Comparison of ENCODE assay signal across 8 mouse cellular contexts in genomic region chr9:118488138-118488895, GRCm38 (mm10). TPM values are rescaled to one million over a fixed set of nuclear protein-coding genes. Genes with fewer than 3 reads are reported as not detected.
DNase-seq lines count a peak whose midpoint lies in the region; ATAC-seq lines count a peak whose summit lies in the region.

No protein-coding gene starts in this region.

- H3K4me2 ChIP-seq in embryonic facial prominence, embryonic 11.5 days (ENCODE audit: low read depth, low read length) = peak overlapping the region; percentile 32
- peak overlapping the region; percentile 58 for H3K4me2 ChIP-seq in limb, embryonic 12.5 days
- H3K4me2 ChIP-seq in midbrain, embryonic 11.5 days = peak overlapping the region; percentile 39

- no peak overlapping the region for H3K4me3 ChIP-seq in embryonic facial prominence, embryonic 11.5 days (ENCODE audit: low read depth, low read length)
- peak overlapping the region; percentile 45 for H3K4me3 ChIP-seq in hindbrain, embryonic 10.5 days
- peak overlapping the region; percentile 32 for H3K4me3 ChIP-seq in limb, embryonic 12.5 days (replicated peaks)
- H3K4me3 ChIP-seq in midbrain, embryonic 11.5 days (ENCODE audit: low read depth, low read length) = peak overlapping the region; percentile 23

- H3K4me1 ChIP-seq in embryonic facial prominence, embryonic 11.5 days (ENCODE audit: control insufficient read depth, insufficient read depth, low read length) = no peaks in the 10 kb centered on the region
- H3K4me1 ChIP-seq in hindbrain, embryonic 10.5 days (replicated peaks) = peaks cover 26% of the 10 kb centered on the region
- peaks cover 24% of the 10 kb centered on the region for H3K4me1 ChIP-seq in limb, embryonic 12.5 days (replicated peaks)
- H3K4me1 ChIP-seq in midbrain, embryonic 11.5 days (ENCODE audit: control insufficient read depth, insufficient read depth, low read length) = peaks cover 20% of the 10 kb centered on the region

- H3K27ac ChIP-seq in embryonic facial prominence, embryonic 11.5 days (replicated peaks; ENCODE audit: low read depth, low read length) = no peak overlapping the region
- no peak overlapping the region; the same call in 1 of the 2 replicates for H3K27ac ChIP-seq in hindbrain, embryonic 10.5 days
- H3K27ac ChIP-seq in limb, embryonic 12.5 days = no peak overlapping the region
- H3K27ac ChIP-seq in midbrain, embryonic 11.5 days (ENCODE audit: low read depth, low read length) = no peak overlapping the region

- under 1% methylated on average over 28 of the region's 28 CpGs for WGBS in embryonic facial prominence, embryonic 11.5 days
- WGBS in hindbrain, embryonic 10.5 days = under 1% methylated on average over 28 of the region's 28 CpGs
- WGBS in limb, embryonic 12.5 days = under 1% methylated on average over 28 of the region's 28 CpGs
- 1% methylated on average over 28 of the region's 28 CpGs for WGBS in midbrain, embryonic 11.5 days

- peak; percentile 51 to 85 for DNase-seq in adrenal gland, adult (ENCODE audit: inconsistent age in 2 of 2, low spot score in 1 of 2)
- no peak for DNase-seq in adrenal gland, adult 18-20 months (ENCODE audit: low spot score in 2 of 2)
- DNase-seq in embryonic facial prominence, embryonic 11.5 days (ENCODE audit: low spot score) = peak; percentile 67
- DNase-seq in hindbrain, embryonic 10.5 days (ENCODE audit: low spot score) = peak; percentile 72
- DNase-seq in midbrain, embryonic 11.5 days (ENCODE audit: low spot score, missing footprints) = peak; percentile 96
- peak; percentile 43 for DNase-seq in thymus, postnatal 25 days

- no peaks in the 10 kb centered on the region for H3K9me3 ChIP-seq in embryonic facial prominence, embryonic 11.5 days (replicated peaks; ENCODE audit: control insufficient read depth, low read length)
- no peaks in the 10 kb centered on the region for H3K9me3 ChIP-seq in hindbrain, embryonic 10.5 days
- no peaks in the 10 kb centered on the region for H3K9me3 ChIP-seq in limb, embryonic 12.5 days
- H3K9me3 ChIP-seq in midbrain, embryonic 11.5 days (ENCODE audit: control insufficient read depth, low read length) = no peaks in the 10 kb centered on the region

- peak; percentile 27 for ATAC-seq in activated CD4-positive, CD25-positive, alpha-beta regulatory T cell, adult 4 months
- no peak for ATAC-seq in embryonic facial prominence, embryonic 11.5 days (replicated peaks; ENCODE audit: insufficient number of reproducible peaks, low FRiP score, low TSS enrichment, low read depth)
- ATAC-seq in limb, embryonic 12.5 days (ENCODE audit: insufficient number of reproducible peaks, insufficient read depth, low FRiP score, low TSS enrichment, low read depth) = no peak
- peak; percentile 50; the same call in 1 of the 2 replicates for ATAC-seq in midbrain, embryonic 11.5 days (ENCODE audit: low FRiP score)

- peaks cover 48% of the 10 kb centered on the region for H3K27me3 ChIP-seq in embryonic facial prominence, embryonic 11.5 days (ENCODE audit: control insufficient read depth, insufficient read depth, low read length)
- H3K27me3 ChIP-seq in hindbrain, embryonic 10.5 days (ENCODE audit: insufficient read depth, poor library complexity, severe bottlenecking) = peaks cover 82% of the 10 kb centered on the region
- peaks cover 70% of the 10 kb centered on the region for H3K27me3 ChIP-seq in limb, embryonic 12.5 days
- peaks cover 60% of the 10 kb centered on the region for H3K27me3 ChIP-seq in midbrain, embryonic 11.5 days (ENCODE audit: control insufficient read depth, insufficient read depth, low read length)

- no peaks in the 10 kb centered on the region for H3K36me3 ChIP-seq in embryonic facial prominence, embryonic 11.5 days (replicated peaks; ENCODE audit: control insufficient read depth, insufficient read depth, low read depth, low read length)
- no peaks in the 10 kb centered on the region for H3K36me3 ChIP-seq in hindbrain, embryonic 10.5 days
- no peaks in the 10 kb centered on the region for H3K36me3 ChIP-seq in limb, embryonic 12.5 days
- no peaks in the 10 kb centered on the region for H3K36me3 ChIP-seq in midbrain, embryonic 11.5 days (ENCODE audit: control insufficient read depth, insufficient read depth, low read length)

- no peak overlapping the region for H3K9ac ChIP-seq in embryonic facial prominence, embryonic 11.5 days (replicated peaks; ENCODE audit: low read length)
- no peak overlapping the region for H3K9ac ChIP-seq in limb, embryonic 12.5 days (replicated peaks)
- no peak overlapping the region for H3K9ac ChIP-seq in midbrain, embryonic 11.5 days (ENCODE audit: low read length)

RNA-seq across cellular contexts. Expression of gene Eomes, which starts 10.3 kb away (rescaled TPM):
- under 1 TPM; 0.38 to 0.56 TPM for total RNA-seq in adrenal gland, adult 18-20 months (2021)
- polyA plus RNA-seq in activated CD4-positive, CD25-positive, alpha-beta regulatory T cell, adult 4 months (2017; shearing (Covaris generic)) = under 1 TPM in 1 of 2 experiments, not detected in 1; 0.40 TPM
- polyA plus RNA-seq in embryonic facial prominence, embryonic 11.5 days (2014; fragmentation: Nextera tagmentation; extraction: Ambion mirVana) = 0.24 and 0.42 TPM in 2 replicates
- polyA plus RNA-seq in hindbrain, embryonic 10.5 days (2016; fragmentation: Nextera tagmentation; extraction: Ambion mirVana) = 0.10 TPM in 1 of 2 replicates, not detected in the other
- 0.75 and 2.1 TPM in 2 replicates for polyA plus RNA-seq in limb, embryonic 12.5 days (2016; fragmentation: Nextera tagmentation; extraction: Ambion mirVana)
- 0.33 and 1.1 TPM in 2 replicates for polyA plus RNA-seq in midbrain, embryonic 11.5 days (2014; fragmentation: Nextera tagmentation; extraction: Ambion mirVana)

RNA-seq across cellular contexts. Expression of gene Golga4, which starts 17.8 kb away (rescaled TPM):
- total RNA-seq in adrenal gland, adult 18-20 months (2021) = 100 to 1,000 TPM; 102 to 126 TPM
- polyA plus RNA-seq in activated CD4-positive, CD25-positive, alpha-beta regulatory T cell, adult 4 months (2017; shearing (Covaris generic)) = 10 to 100 TPM; 24.6 to 24.9 TPM
- polyA plus RNA-seq in embryonic facial prominence, embryonic 11.5 days (2014; fragmentation: Nextera tagmentation; extraction: Ambion mirVana) = 43.7 and 50.6 TPM in 2 replicates
- polyA plus RNA-seq in hindbrain, embryonic 10.5 days (2016; fragmentation: Nextera tagmentation; extraction: Ambion mirVana) = 34.2 and 42.9 TPM in 2 replicates
- polyA plus RNA-seq in limb, embryonic 12.5 days (2016; fragmentation: Nextera tagmentation; extraction: Ambion mirVana) = 62.4 and 68.5 TPM in 2 replicates
- 48.5 and 48.7 TPM in 2 replicates for polyA plus RNA-seq in midbrain, embryonic 11.5 days (2014; fragmentation: Nextera tagmentation; extraction: Ambion mirVana)

Comparison
In these comparisons a context has a peak if more than half of its experiments do, and no peak if none do; other contexts are left out.
1. DNase-seq: peak in adrenal gland, adult (2 of 2), embryonic facial prominence, embryonic 11.5 days (single experiment), hindbrain, embryonic 10.5 days (single experiment), midbrain, embryonic 11.5 days (single experiment) and thymus, postnatal 25 days (single experiment); none in adrenal gland, adult 18-20 months (0 of 2).
2. ATAC-seq: peak in activated CD4-positive, CD25-positive, alpha-beta regulatory T cell, adult 4 months (single experiment) and midbrain, embryonic 11.5 days (single experiment); none in embryonic facial prominence, embryonic 11.5 days (single experiment) and limb, embryonic 12.5 days (single experiment).
3. Peak in every context shown above with its lines, with median percentiles within 50 percentile points of each other: H3K4me2 ChIP-seq.